Mouse (Mus musculus) spleen, adult 2 months (tissue): ENCODE results near the gene Top2a. TPM values are rescaled to one million over a fixed set of nuclear protein-coding genes. Genes with fewer than 3 reads are reported as not detected.

Experiments
- DNase-seq, 2 experiments: peaks; one replicate each; pipeline versions ENCODE4 v3.0.0 to v3.0.0-alpha.2; 2012 to 2021; ENCODE audit warnings: low spot score in 2 of 2, low read depth in 1 of 2
- H3K27ac ChIP-seq: fragments of 200-500 bp; 2 replicates; pipeline ENCODE4 v1.5.1; 2012; ENCODE audit warnings: low read length, inconsistent platforms; ENCODE audit not compliant: insufficient read depth
- H3K27me3 ChIP-seq: fragments of 200-500 bp; 2 replicates; pipeline ENCODE4 v1.6.1; 2012; ENCODE audit warnings: mild to moderate bottlenecking, moderate library complexity, low read length, inconsistent platforms; ENCODE audit not compliant: control insufficient read depth, insufficient read depth
- H3K36me3 ChIP-seq: fragments of 200-500 bp; 2 replicates; pipeline ENCODE4 v1.6.1; 2012; ENCODE audit warnings: mild to moderate bottlenecking, low read length, inconsistent platforms; ENCODE audit not compliant: control insufficient read depth, insufficient read depth
- H3K4me1 ChIP-seq: fragments of 200-500 bp; 2 replicates; pipeline ENCODE4 v1.6.1; 2011; ENCODE audit warnings: inconsistent platforms; ENCODE audit not compliant: control insufficient read depth, insufficient read depth, insufficient read length
- H3K4me3 ChIP-seq: fragments of 200-500 bp; 2 replicates; pipeline ENCODE4 v1.5.1; 2011; ENCODE audit warnings: mild to moderate bottlenecking, inconsistent platforms; ENCODE audit not compliant: insufficient read depth, insufficient read length; ENCODE audit errors: extremely low read depth
- CTCF ChIP-seq: fragments of 200-500 bp; IDR thresholded peaks from 2 replicates; pipeline ENCODE4 v1.5.1; 2011; ENCODE audit warnings: mild to moderate bottlenecking, inconsistent platforms; ENCODE audit not compliant: insufficient read depth, insufficient read length, insufficient replicate concordance; ENCODE audit errors: extremely low read depth
- POLR2A ChIP-seq: fragments of 200-500 bp; IDR thresholded peaks from 2 replicates; pipeline ENCODE4 v1.6.1; 2011; ENCODE audit warnings: low read depth, low read length, inconsistent platforms
- WGBS: fragments of 180-500 bp; shearing (Covaris S2); methylation state at CpG from one replicate; pipeline ENCODE4 v1.1.7; 2018; 5-methylcytosine and 5-hydroxymethylcytosine counted together
- polyA plus RNA-seq: library from polyadenylated mRNA; depleted of rRNA; stranded (reverse); fragments of >200 nt; gene quantifications from 2 replicates; pipeline ENCODE4 v1.2.3, GENCODE M21; 2012

Top2a gene
- polyA plus RNA-seq, 1 experiment = 5.4 TPM

- peaks cover 55% of the 10 kb centered on the region for H3K36me3 ChIP-seq
- TF ChIP-seq CTCF (no peak), POLR2A (no peak)
- 0 out of 2 replicates have a peak, but pooled peaks cover 4% of the 10 kb centered on the region for H3K4me1 ChIP-seq
- H3K27ac ChIP-seq = no peak overlapping the region
- DNase-seq = no peak
- H3K4me3 ChIP-seq = no peak overlapping the region
- no peaks in the 10 kb centered on the region for H3K27me3 ChIP-seq
- WGBS = 85% methylated on average over 29 of the region's 29 CpGs
Observed at GRCm38 (mm10) chr11:98970191-98970925, 53.6 kb downstream of the Top2a start.

- Histone ChIP-seq H3K4me3 (no peak overlapping the region), H3K4me1 (peaks cover 11% of the 10 kb centered on the region; the same call in 1 of the 2 replicates), H3K36me3 (peaks cover 55% of the 10 kb centered on the region), H3K27me3 (no peaks in the 10 kb centered on the region), H3K27ac (no peak overlapping the region)
- TF ChIP-seq POLR2A (no peak), CTCF (no peak)
- 68% methylated on average over 17 of the region's 17 CpGs for WGBS
- no peak for DNase-seq
Observed at GRCm38 (mm10) chr11:98969496-98969927, 54.5 kb downstream of the Top2a start.

GRCm38 (mm10) chr11:98968716-98969495, 55.1 kb downstream of the Top2a start:
- WGBS = 39% methylated on average over 20 of the region's 20 CpGs
- H3K27ac ChIP-seq = no peak overlapping the region
- no peaks in the 10 kb centered on the region for H3K27me3 ChIP-seq
- peaks cover 18% of the 10 kb centered on the region for H3K4me1 ChIP-seq
- no peak overlapping the region for H3K4me3 ChIP-seq
- peaks cover 51% of the 10 kb centered on the region for H3K36me3 ChIP-seq
- TF ChIP-seq POLR2A (no peak), CTCF (no peak)
- DNase-seq = no peak

- WGBS = 93% methylated on average over 16 of the region's 16 CpGs
- Histone ChIP-seq H3K4me1 (peaks cover 25% of the 10 kb centered on the region), H3K27me3 (no peaks in the 10 kb centered on the region)
Observed at GRCm38 (mm10) chr11:98968079-98968478, 55.9 kb downstream of the Top2a start.

GRCm38 (mm10) chr11:98966499-98967141, 57.4 kb downstream of the Top2a start:
- Histone ChIP-seq H3K4me1 (peaks cover 30% of the 10 kb centered on the region), H3K36me3 (peaks cover 34% of the 10 kb centered on the region), H3K27me3 (no peaks in the 10 kb centered on the region), H3K27ac (no peak overlapping the region), H3K4me3 (no peak overlapping the region)
- no peak for DNase-seq
- WGBS = 69% methylated on average over 9 of the region's 9 CpGs
- TF ChIP-seq CTCF = no peak
- TF ChIP-seq POLR2A = no peak

More at GRCm38 (mm10) chr11:98968079-98968478, 55.9 kb downstream of the Top2a start:
- DNase-seq = no peak
- Histone ChIP-seq H3K36me3 (peaks cover 44% of the 10 kb centered on the region), H3K27ac (no peak overlapping the region), H3K4me3 (no peak overlapping the region)
- no peak for TF ChIP-seq POLR2A
- no peak for TF ChIP-seq CTCF

- WGBS = 65% methylated on average over 11 of the region's 11 CpGs
- Histone ChIP-seq H3K36me3 (peaks cover 24% of the 10 kb centered on the region), H3K4me1 (peaks cover 37% of the 10 kb centered on the region), H3K27ac (no peak overlapping the region), H3K4me3 (no peak overlapping the region), H3K27me3 (no peaks in the 10 kb centered on the region)
- no peak for TF ChIP-seq CTCF
- no peak for TF ChIP-seq POLR2A
- no peak for DNase-seq
Observed at GRCm38 (mm10) chr11:98965416-98966077, 58.4 kb downstream of the Top2a start.
